Mouse (Mus musculus) central nervous system, embryonic 18 days (tissue): ENCODE measurements around the gene Xpot. TPM values are rescaled to one million over a fixed set of nuclear protein-coding genes. Genes with fewer than 3 reads are reported as not detected.

Experiments
- polyA plus RNA-seq: library from polyadenylated mRNA; depleted of rRNA; stranded (reverse); fragments of >200 nt; gene quantifications from 2 replicates; pipeline ENCODE4 v1.2.3, GENCODE M21; 2012; rRNA removed

The Xpot gene
- polyA plus RNA-seq: 77.5 and 79.5 TPM in 2 replicates

DNA sequence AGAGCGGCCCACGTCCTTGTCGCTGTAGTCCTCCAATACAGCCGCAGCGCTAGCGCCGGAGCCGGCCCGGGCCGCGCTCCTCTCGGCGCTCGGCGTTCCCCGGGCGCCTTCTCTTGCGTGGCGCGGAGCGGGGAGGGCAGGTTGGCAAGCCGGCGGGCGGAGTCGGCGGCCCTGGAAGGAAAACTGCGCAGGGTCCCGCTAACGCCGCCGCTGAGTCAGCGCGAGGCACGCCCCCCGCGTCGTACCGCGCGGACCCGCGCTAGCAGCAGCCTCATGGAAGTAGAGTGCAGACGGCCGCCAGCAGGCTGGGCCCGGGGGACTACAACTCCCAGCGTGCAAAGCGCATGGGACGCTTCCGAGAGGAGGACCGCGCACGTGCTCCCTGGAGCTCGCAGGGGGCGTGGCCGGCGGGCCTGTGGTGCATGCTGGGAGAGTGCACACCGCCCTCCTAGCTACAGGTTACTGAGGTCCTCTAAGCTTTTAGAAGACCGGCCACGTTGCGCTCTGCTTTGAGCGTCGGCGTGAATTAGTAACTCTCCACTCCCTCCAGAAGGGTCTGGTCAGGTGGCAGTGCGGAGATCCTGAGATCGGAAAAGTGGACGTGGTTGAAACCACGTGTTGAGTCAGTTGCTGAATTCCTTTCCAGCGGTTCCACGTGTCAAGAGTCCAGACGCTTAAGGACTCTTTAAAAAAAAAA, at the start of gene Xpot:
Gene Xpot, minus strand, starts transcription at position 147 of the 697 bp plus-strand sequence.

DNA sequence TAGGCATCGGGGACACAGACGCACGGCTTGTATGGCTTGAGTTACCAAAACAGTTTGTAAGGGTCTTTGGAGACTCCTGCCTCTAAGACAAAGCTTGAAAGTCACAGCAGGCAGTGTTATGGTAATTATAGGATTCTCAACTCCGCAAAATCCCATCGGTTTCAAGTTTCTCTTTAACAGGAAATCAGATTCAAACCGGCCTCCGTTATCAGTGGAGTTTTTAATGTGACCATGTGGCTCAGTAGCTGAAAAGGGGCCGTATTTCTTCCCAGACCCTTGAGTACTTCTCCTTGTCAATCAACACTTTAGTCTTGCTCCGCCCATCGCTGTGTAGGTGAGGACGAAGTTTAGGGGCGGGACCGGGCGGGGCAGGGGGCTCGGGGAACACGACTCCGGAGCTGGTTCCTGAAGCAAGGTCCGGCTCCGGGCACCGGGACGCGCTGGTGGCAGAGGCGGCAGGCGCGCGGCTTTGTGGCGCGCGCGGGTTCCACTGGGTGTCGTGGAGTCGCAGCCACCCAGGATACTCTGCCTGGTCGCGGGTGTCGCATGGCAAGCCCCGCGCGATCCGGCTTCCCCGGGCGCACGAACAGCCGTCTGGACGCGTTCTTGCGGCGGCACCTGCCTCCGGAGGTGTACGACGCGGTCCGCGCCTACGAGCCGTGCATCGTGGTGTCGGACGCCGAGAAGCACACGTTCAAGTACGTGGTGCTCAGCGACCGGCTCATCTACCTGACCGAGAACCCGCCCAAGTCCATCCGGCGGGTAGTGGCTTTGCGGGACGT, 15.3 kb upstream of the Xpot start, which contains the start of gene D930020B18Rik:
Gene D930020B18Rik, plus strand, starts transcription at position 317 of the 782 bp plus-strand sequence.

DNA sequence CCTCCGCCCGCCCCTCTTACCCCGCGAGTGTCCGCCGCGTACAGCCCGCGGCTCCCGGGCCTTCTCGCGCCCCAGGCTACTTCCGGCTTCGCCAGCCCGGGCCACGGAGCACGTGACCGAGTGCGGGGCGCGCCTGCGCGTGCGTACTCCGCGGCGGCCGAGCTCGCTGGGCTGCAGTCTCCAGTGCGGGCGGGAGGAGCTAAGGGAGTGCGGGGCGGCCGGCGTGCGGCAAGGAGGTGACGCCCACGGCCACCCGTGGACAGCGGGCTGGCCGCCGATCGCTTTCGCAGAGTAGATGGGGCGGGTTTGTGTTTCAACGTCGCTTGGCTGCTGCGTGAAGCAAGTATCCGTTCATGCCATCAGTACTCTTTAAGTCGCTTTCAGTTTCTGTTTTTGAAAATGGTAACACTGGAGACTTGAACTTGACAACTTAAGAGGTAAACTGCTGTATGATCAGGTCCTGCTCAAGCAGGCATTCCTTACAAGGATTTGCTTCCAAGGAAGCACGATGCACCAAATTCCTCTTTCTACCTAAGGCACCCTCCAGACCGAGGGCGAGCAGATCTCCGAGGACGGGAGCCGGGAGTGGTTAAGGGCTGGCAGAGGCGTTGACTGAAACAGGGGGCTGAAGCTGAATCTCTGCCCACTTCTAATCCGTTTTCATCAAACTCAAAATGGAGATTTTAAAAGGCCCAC, 39.3 kb downstream of the Xpot start, which contains the start of gene Tbk1:
Gene Tbk1, minus strand, starts transcription at position 113 of the 696 bp plus-strand sequence.

Other genes starting within 250 kb of the Xpot start
- gene Rassf3, start 150.0 kb downstream of the Xpot start, polyA plus RNA-seq: 5.7 and 7.6 TPM in 2 replicates
- 34.3 and 34.5 TPM in 2 replicates for gene Tbk1, start 39.5 kb downstream of the Xpot start, polyA plus RNA-seq
- 0.41 and 0.45 TPM in 2 replicates for gene D930020B18Rik, start 15.3 kb upstream of the Xpot start, polyA plus RNA-seq
- 4.4 and 5.1 TPM in 2 replicates for gene BC048403, start 113.6 kb upstream of the Xpot start, polyA plus RNA-seq